Mouse (Mus musculus) hindbrain, embryonic 12.5 days (tissue): ENCODE measurements around the gene Wfdc6a. TPM values are rescaled to one million over a fixed set of nuclear protein-coding genes. Genes with fewer than 3 reads are reported as not detected.

Experiments
- ATAC-seq: fragments of 200-750 bp; cut with Nextera tagmentation; 2 replicates; pipeline ENCODE4 v1.8.0; 2017; ENCODE audit warnings: moderate TSS enrichment; ENCODE audit not compliant: low FRiP score
- H3K27ac ChIP-seq: fragments of 300-500 bp; sonication (generic); 2 replicates; pipeline ENCODE4 v1.5.1; 2016; ENCODE audit warnings: mild to moderate bottlenecking
- H3K27me3 ChIP-seq: fragments of 300-500 bp; sonication (generic); 2 replicates; pipeline ENCODE4 v1.6.1; 2016; ENCODE audit warnings: mild to moderate bottlenecking
- H3K36me3 ChIP-seq: fragments of 300-500 bp; sonication (generic); 2 replicates; pipeline ENCODE4 v1.6.1; 2016; ENCODE audit warnings: mild to moderate bottlenecking
- H3K4me1 ChIP-seq: fragments of 300-500 bp; sonication (generic); 2 replicates; pipeline ENCODE4 v1.6.1; 2016
- H3K4me2 ChIP-seq: fragments of 300-500 bp; sonication (generic); replicated peaks from 2 replicates; pipeline ENCODE4 v1.6.1; 2016; ENCODE audit warnings: mild to moderate bottlenecking
- H3K4me3 ChIP-seq: fragments of 300-500 bp; sonication (generic); 2 replicates; pipeline ENCODE4 v1.5.1; 2016; ENCODE audit warnings: mild to moderate bottlenecking
- H3K9ac ChIP-seq: fragments of 300-500 bp; sonication (generic); 2 replicates; pipeline ENCODE4 v1.6.1; 2016; ENCODE audit warnings: mild to moderate bottlenecking, moderate library complexity
- H3K9me3 ChIP-seq: fragments of 300-500 bp; sonication (generic); replicated peaks from 2 replicates; pipeline ENCODE4 v1.6.1; 2016; ENCODE audit warnings: mild to moderate bottlenecking
- WGBS: fragments of 180-500 bp; shearing (Covaris S2); methylation state at CpG from one replicate; pipeline ENCODE4 v1.1.7; 2016; 5-methylcytosine and 5-hydroxymethylcytosine counted together
- polyA plus RNA-seq: library from polyadenylated mRNA; unstranded; fragments of >200 nt; fragmentation: Nextera tagmentation; extraction: Ambion mirVana; gene quantifications from 2 replicates; pipeline ENCODE4 v1.2.1, GENCODE M21; 2016

Wfdc6a gene
- polyA plus RNA-seq, 1 experiment from 2014 or later = not detected

- H3K9ac ChIP-seq = no peak overlapping the region
- WGBS = 47% methylated on average over 5 of the region's 5 CpGs
- H3K27me3 ChIP-seq = no peaks in the 10 kb centered on the region
- no peak overlapping the region for H3K4me3 ChIP-seq
- ATAC-seq = no peak
- no peaks in the 10 kb centered on the region for H3K4me1 ChIP-seq
- no peak overlapping the region for H3K4me2 ChIP-seq
- no peaks in the 10 kb centered on the region for H3K36me3 ChIP-seq
- no peaks in the 10 kb centered on the region for H3K9me3 ChIP-seq
- H3K27ac ChIP-seq = no peak overlapping the region
Observed at GRCm38 (mm10) chr2:164544454-164545097, 40.7 kb downstream of the Wfdc6a start.

DNA sequence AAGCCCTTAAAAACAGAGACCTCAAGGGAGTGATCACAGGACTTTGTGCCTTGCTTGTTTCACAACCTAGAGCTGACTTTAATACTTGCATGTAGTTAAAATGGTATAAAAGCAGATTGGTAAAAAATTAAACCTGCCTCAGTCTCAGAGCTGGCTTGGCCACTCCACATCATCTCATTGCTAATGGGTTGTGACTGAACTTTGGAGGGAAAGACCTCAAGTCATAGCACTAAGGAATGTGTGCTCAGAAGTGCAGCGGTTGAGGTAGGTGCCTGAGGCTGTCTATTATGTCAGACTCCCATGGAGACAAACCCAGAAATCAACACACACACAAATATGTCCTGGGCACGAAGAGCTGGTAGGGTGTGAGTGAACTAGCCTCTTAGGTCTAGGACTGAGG lies 41.5 kb downstream of the Wfdc6a start:
- WGBS = 62% methylated on average over 2 of the region's 2 CpGs
- H3K36me3 ChIP-seq = no peaks in the 10 kb centered on the region
- ATAC-seq = no peak
- no peak overlapping the region for H3K4me2 ChIP-seq
- no peaks in the 10 kb centered on the region for H3K27me3 ChIP-seq
- H3K9me3 ChIP-seq = no peaks in the 10 kb centered on the region
- H3K27ac ChIP-seq = no peak overlapping the region
- H3K4me3 ChIP-seq = no peak overlapping the region
- no peaks in the 10 kb centered on the region for H3K4me1 ChIP-seq
- no peak overlapping the region for H3K9ac ChIP-seq

GRCm38 (mm10) chr2:164542598-164542997 lies 42.6 kb downstream of the Wfdc6a start:
- WGBS = 87% methylated on average over 7 of the region's 7 CpGs
- no peak for ATAC-seq

DNA sequence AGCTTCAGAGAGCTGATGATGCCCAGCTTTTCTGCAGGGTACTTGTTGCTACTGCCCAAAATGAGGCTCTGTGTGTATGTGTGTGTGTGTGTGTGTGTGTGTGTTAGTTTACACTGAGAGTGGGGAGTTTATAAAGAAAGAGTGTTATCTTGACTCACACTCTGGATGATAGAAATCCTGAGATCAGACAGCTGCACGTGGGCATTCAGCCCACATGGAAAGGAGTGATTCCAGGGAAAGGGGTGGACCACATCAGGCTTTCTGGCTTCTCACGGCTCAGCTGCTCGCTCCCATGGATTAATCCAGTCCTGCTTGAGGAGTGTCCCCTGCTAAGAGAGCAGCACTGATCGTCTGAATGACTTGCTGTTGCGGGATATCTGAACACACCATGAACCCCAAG lies 43.1 kb downstream of the Wfdc6a start:
- H3K4me3 ChIP-seq = no peak overlapping the region
- H3K9ac ChIP-seq = no peak overlapping the region
- no peaks in the 10 kb centered on the region for H3K4me1 ChIP-seq
- H3K4me2 ChIP-seq = no peak overlapping the region
- no peak for ATAC-seq
- 83% methylated on average over 5 of the region's 5 CpGs for WGBS
- H3K9me3 ChIP-seq = no peaks in the 10 kb centered on the region
- H3K36me3 ChIP-seq = no peaks in the 10 kb centered on the region
- no peaks in the 10 kb centered on the region for H3K27me3 ChIP-seq
- no peak overlapping the region for H3K27ac ChIP-seq

More at GRCm38 (mm10) chr2:164542598-164542997, 42.6 kb downstream of the Wfdc6a start:
- H3K27me3 ChIP-seq = no peaks in the 10 kb centered on the region
- H3K4me2 ChIP-seq = no peak overlapping the region
- H3K9ac ChIP-seq = no peak overlapping the region
- H3K9me3 ChIP-seq = no peaks in the 10 kb centered on the region
- no peaks in the 10 kb centered on the region for H3K4me1 ChIP-seq
- no peaks in the 10 kb centered on the region for H3K36me3 ChIP-seq
- no peak overlapping the region for H3K27ac ChIP-seq
- H3K4me3 ChIP-seq = no peak overlapping the region

GRCm38 (mm10) chr2:164540652-164541427 lies 44.4 kb downstream of the Wfdc6a start:
- Histone ChIP-seq H3K4me1 (no peaks in the 10 kb centered on the region), H3K9ac (no peak overlapping the region), H3K27me3 (no peaks in the 10 kb centered on the region), H3K9me3 (no peaks in the 10 kb centered on the region), H3K27ac (no peak overlapping the region), H3K36me3 (no peaks in the 10 kb centered on the region), H3K4me3 (no peak overlapping the region), H3K4me2 (no peak overlapping the region)
- 49% methylated on average over 8 of the region's 8 CpGs for WGBS
- ATAC-seq = no peak

GRCm38 (mm10) chr2:164537003-164537402 lies 48.2 kb downstream of the Wfdc6a start:
- H3K4me2 ChIP-seq = no peak overlapping the region
- H3K4me1 ChIP-seq = no peaks in the 10 kb centered on the region
- no peaks in the 10 kb centered on the region for H3K36me3 ChIP-seq
- no peak overlapping the region for H3K4me3 ChIP-seq
- no peak overlapping the region for H3K27ac ChIP-seq
- no peaks in the 10 kb centered on the region for H3K27me3 ChIP-seq
- H3K9me3 ChIP-seq = no peaks in the 10 kb centered on the region
- no peak for ATAC-seq
- WGBS = 82% methylated on average over 4 of the region's 4 CpGs
- no peak overlapping the region for H3K9ac ChIP-seq

- H3K36me3 ChIP-seq = no peaks in the 10 kb centered on the region
- H3K4me3 ChIP-seq = no peak overlapping the region
- H3K4me2 ChIP-seq = no peak overlapping the region
- 84% methylated on average over 10 of the region's 10 CpGs for WGBS
- no peaks in the 10 kb centered on the region for H3K4me1 ChIP-seq
- H3K27me3 ChIP-seq = no peaks in the 10 kb centered on the region
- H3K9me3 ChIP-seq = no peaks in the 10 kb centered on the region
- no peak overlapping the region for H3K27ac ChIP-seq
- H3K9ac ChIP-seq = no peak overlapping the region
- no peak for ATAC-seq
Observed at GRCm38 (mm10) chr2:164534315-164534714, 50.9 kb downstream of the Wfdc6a start.

- Histone ChIP-seq H3K9ac (no peak overlapping the region), H3K27me3 (no peaks in the 10 kb centered on the region), H3K36me3 (no peaks in the 10 kb centered on the region), H3K4me1 (no peaks in the 10 kb centered on the region), H3K4me2 (no peak overlapping the region), H3K27ac (no peak overlapping the region), H3K4me3 (no peak overlapping the region), H3K9me3 (peaks cover 9% of the 10 kb centered on the region; the same call in 1 of the 2 replicates)
- 6% methylated on average over 3 of the region's 3 CpGs for WGBS
- ATAC-seq = no peak
Observed at GRCm38 (mm10) chr2:164531169-164531568, 54.1 kb downstream of the Wfdc6a start.

Other genes starting within 250 kb of the Wfdc6a start
- gene Slpi, start 196.4 kb downstream of the Wfdc6a start, polyA plus RNA-seq = 1.2 and 2.0 TPM in 2 replicates
- 0.33 and 0.37 TPM in 2 replicates for gene Rbpjl, start 182.3 kb downstream of the Wfdc6a start, polyA plus RNA-seq
- gene Matn4, start 180.3 kb downstream of the Wfdc6a start, polyA plus RNA-seq = 31.5 and 39.5 TPM in 2 replicates
- 17.6 and 18.8 TPM in 2 replicates for gene Sdc4, start 141.6 kb downstream of the Wfdc6a start, polyA plus RNA-seq
- 65.1 and 71.5 TPM in 2 replicates for gene Sys1, start 128.5 kb downstream of the Wfdc6a start, polyA plus RNA-seq
- gene Gm20458, start 124.5 kb downstream of the Wfdc6a start, polyA plus RNA-seq = 1.2 and 5.7 TPM in 2 replicates
- not detected in 2 replicates for gene Trp53tg5, start 111.7 kb downstream of the Wfdc6a start, polyA plus RNA-seq
- gene Dbndd2, start 99.3 kb downstream of the Wfdc6a start, polyA plus RNA-seq = 5.1 and 7.2 TPM in 2 replicates
- 48.9 and 53.3 TPM in 2 replicates for gene Pigt, start 87.9 kb downstream of the Wfdc6a start, polyA plus RNA-seq
- gene Wfdc2, start 23.0 kb downstream of the Wfdc6a start, polyA plus RNA-seq = 21.0 and 48.2 TPM in 2 replicates
- gene Spint3, start 12.0 kb downstream of the Wfdc6a start, polyA plus RNA-seq = not detected in 2 replicates
- gene Eppin, start 8.1 kb upstream of the Wfdc6a start, polyA plus RNA-seq = not detected in 2 replicates
- not detected in 2 replicates for gene Wfdc6b, start 28.1 kb upstream of the Wfdc6a start, polyA plus RNA-seq
- gene Wfdc8, start 28.2 kb upstream of the Wfdc6a start, polyA plus RNA-seq = not detected in 2 replicates
- gene Wfdc16, start 53.3 kb upstream of the Wfdc6a start, polyA plus RNA-seq = not detected in 2 replicates
- not detected in 2 replicates for gene Wfdc10, start 70.6 kb upstream of the Wfdc6a start, polyA plus RNA-seq
- gene Wfdc9, start 71.1 kb upstream of the Wfdc6a start, polyA plus RNA-seq = not detected in 2 replicates
- gene Wfdc11, start 88.6 kb upstream of the Wfdc6a start, polyA plus RNA-seq = not detected in 2 replicates
- not detected in 2 replicates for gene Wfdc13, start 99.7 kb upstream of the Wfdc6a start, polyA plus RNA-seq
- gene Spint4, start 113.1 kb upstream of the Wfdc6a start, polyA plus RNA-seq = not detected in 2 replicates
- gene Spint5, start 129.9 kb upstream of the Wfdc6a start, polyA plus RNA-seq = not detected in 2 replicates
- 1.0 and 1.2 TPM in 2 replicates for gene Wfdc3, start 160.5 kb upstream of the Wfdc6a start, polyA plus RNA-seq
- gene Dnttip1, start 160.5 kb upstream of the Wfdc6a start, polyA plus RNA-seq = 85.3 and 89.7 TPM in 2 replicates
- 296 and 341 TPM in 2 replicates for gene Ube2c, start 184.5 kb upstream of the Wfdc6a start, polyA plus RNA-seq
- gene Tnnc2, start 194.5 kb upstream of the Wfdc6a start, polyA plus RNA-seq = 4.9 and 31.3 TPM in 2 replicates
- gene Snx21, start 200.4 kb upstream of the Wfdc6a start, polyA plus RNA-seq = 15.0 and 15.7 TPM in 2 replicates
- 15.3 and 17.0 TPM in 2 replicates for gene Acot8, start 219.4 kb upstream of the Wfdc6a start, polyA plus RNA-seq
- gene Zswim3, start 219.7 kb upstream of the Wfdc6a start, polyA plus RNA-seq = 11.9 and 12.2 TPM in 2 replicates
- gene Zswim1, start 237.2 kb upstream of the Wfdc6a start, polyA plus RNA-seq = 21.4 and 22.3 TPM in 2 replicates
- gene Spata25, start 243.1 kb upstream of the Wfdc6a start, polyA plus RNA-seq = not detected in 2 replicates
- 108 and 112 TPM in 2 replicates for gene Ctsa, start 247.4 kb upstream of the Wfdc6a start, polyA plus RNA-seq
- 5.5 and 6.1 TPM in 2 replicates for gene Neurl2, start 248.0 kb upstream of the Wfdc6a start, polyA plus RNA-seq